Mouse (Mus musculus) heart, embryonic 12.5 days (tissue): ENCODE measurements around the gene Wdr11. TPM values are rescaled to one million over a fixed set of nuclear protein-coding genes. Genes with fewer than 3 reads are reported as not detected.

Source experiments
- ATAC-seq: fragments of 200-750 bp; cut with Nextera tagmentation; 2 replicates; pipeline ENCODE4 v1.8.0; 2017; ENCODE audit warnings: moderate TSS enrichment, moderate library complexity; ENCODE audit not compliant: insufficient number of reproducible peaks, low FRiP score
- H3K27ac ChIP-seq: fragments of 300-500 bp; sonication (generic); 2 replicates; pipeline ENCODE4 v1.5.1; 2016; ENCODE audit warnings: mild to moderate bottlenecking, moderate library complexity; ENCODE audit not compliant: poor library complexity, severe bottlenecking
- H3K27me3 ChIP-seq: fragments of 300-500 bp; sonication (generic); replicated peaks from 2 replicates; pipeline ENCODE4 v1.6.1; 2016; ENCODE audit warnings: mild to moderate bottlenecking, moderate library complexity
- H3K36me3 ChIP-seq: fragments of 300-500 bp; sonication (generic); 2 replicates; pipeline ENCODE4 v1.6.1; 2016; ENCODE audit warnings: mild to moderate bottlenecking, moderate library complexity
- H3K4me1 ChIP-seq: fragments of 300-500 bp; sonication (generic); replicated peaks from 2 replicates; pipeline ENCODE4 v1.6.1; 2016; ENCODE audit warnings: mild to moderate bottlenecking
- H3K4me2 ChIP-seq: fragments of 300-500 bp; sonication (generic); 2 replicates; pipeline ENCODE4 v1.6.1; 2016; ENCODE audit warnings: mild to moderate bottlenecking, moderate library complexity
- H3K4me3 ChIP-seq: fragments of 300-500 bp; sonication (generic); 2 replicates; pipeline ENCODE4 v1.5.1; 2016; ENCODE audit warnings: mild to moderate bottlenecking
- H3K9ac ChIP-seq: fragments of 300-500 bp; sonication (generic); 2 replicates; pipeline ENCODE4 v1.6.1; 2016; ENCODE audit warnings: mild to moderate bottlenecking, moderate library complexity
- H3K9me3 ChIP-seq: fragments of 300-500 bp; sonication (generic); replicated peaks from 2 replicates; pipeline ENCODE4 v1.6.1; 2016; ENCODE audit warnings: mild to moderate bottlenecking, moderate library complexity
- WGBS: fragments of 180-500 bp; shearing (Covaris S2); methylation state at CpG from one replicate; pipeline ENCODE4 v1.1.7; 2016; 5-methylcytosine and 5-hydroxymethylcytosine counted together
- polyA plus RNA-seq: library from polyadenylated mRNA; unstranded; fragments of >200 nt; fragmentation: Nextera tagmentation; extraction: Ambion mirVana; gene quantifications from 2 replicates; pipeline ENCODE4 v1.2.1, GENCODE M21; 2016

Gene Wdr11
- polyA plus RNA-seq, 1 experiment from 2014 or later: 35.3 TPM

GRCm38 (mm10) chr7:129653791-129654271 is 62.2 kb downstream of the Wdr11 start:
- WGBS: 15% methylated on average over 11 of the region's 11 CpGs
- Histone ChIP-seq H3K9ac (no peak overlapping the region), H3K4me1 (no peaks in the 10 kb centered on the region; the same call in 1 of the 2 replicates), H3K36me3 (no peaks in the 10 kb centered on the region), H3K27ac (no peak overlapping the region), H3K9me3 (no peaks in the 10 kb centered on the region), H3K27me3 (peaks cover 6% of the 10 kb centered on the region; the same call in 1 of the 2 replicates), H3K4me3 (no peak overlapping the region), H3K4me2 (no peak overlapping the region)
- no peak for ATAC-seq

- Histone ChIP-seq H3K4me3 (no peak overlapping the region), H3K4me2 (peak overlapping the region; percentile 17; the same call in 1 of the 2 replicates), H3K27ac (no peak overlapping the region), H3K9ac (no peak overlapping the region), H3K4me1 (no peaks in the 10 kb centered on the region; the same call in 1 of the 2 replicates), H3K9me3 (no peaks in the 10 kb centered on the region), H3K36me3 (no peaks in the 10 kb centered on the region), H3K27me3 (peaks cover 6% of the 10 kb centered on the region; the same call in 1 of the 2 replicates)
- 32% methylated on average over 12 of the region's 12 CpGs for WGBS
- no peak for ATAC-seq
Measured at GRCm38 (mm10) chr7:129654923-129655322, 63.3 kb downstream of the Wdr11 start.

- Histone ChIP-seq H3K27me3 (peaks cover 6% of the 10 kb centered on the region; the same call in 1 of the 2 replicates), H3K9ac (no peak overlapping the region), H3K36me3 (no peaks in the 10 kb centered on the region), H3K4me3 (no peak overlapping the region), H3K9me3 (no peaks in the 10 kb centered on the region), H3K4me2 (no peak overlapping the region), H3K27ac (no peak overlapping the region), H3K4me1 (no peaks in the 10 kb centered on the region; the same call in 1 of the 2 replicates)
- WGBS: 70% methylated on average over 14 of the region's 14 CpGs
- no peak for ATAC-seq
Measured at GRCm38 (mm10) chr7:129655604-129656226, 64.1 kb downstream of the Wdr11 start.

- H3K27ac ChIP-seq: no peak overlapping the region
- H3K9ac ChIP-seq: no peak overlapping the region
- H3K4me3 ChIP-seq: no peak overlapping the region
- peaks cover 6% of the 10 kb centered on the region; the same call in 1 of the 2 replicates for H3K27me3 ChIP-seq
- H3K4me1 ChIP-seq: no peaks in the 10 kb centered on the region; the same call in 1 of the 2 replicates
- no peak for ATAC-seq
- no peak overlapping the region for H3K4me2 ChIP-seq
- 79% methylated on average over 8 of the region's 8 CpGs for WGBS
- no peaks in the 10 kb centered on the region for H3K9me3 ChIP-seq
- no peaks in the 10 kb centered on the region for H3K36me3 ChIP-seq
Measured at GRCm38 (mm10) chr7:129657867-129658266, 66.2 kb downstream of the Wdr11 start.

GRCm38 (mm10) chr7:129659755-129660154 is 68.1 kb downstream of the Wdr11 start:
- no peak overlapping the region for H3K4me3 ChIP-seq
- H3K27ac ChIP-seq: no peak overlapping the region

GRCm38 (mm10) chr7:129660546-129660945 is 68.9 kb downstream of the Wdr11 start:
- no peaks in the 10 kb centered on the region for H3K9me3 ChIP-seq
- ATAC-seq: no peak
- H3K4me2 ChIP-seq: no peak overlapping the region
- H3K36me3 ChIP-seq: no peaks in the 10 kb centered on the region
- WGBS: 91% methylated on average over 9 of the region's 9 CpGs
- H3K27me3 ChIP-seq: no peaks in the 10 kb centered on the region; the same call in none of the 2 replicates
- no peak overlapping the region for H3K27ac ChIP-seq
- peaks cover 3% of the 10 kb centered on the region for H3K4me1 ChIP-seq
- no peak overlapping the region for H3K4me3 ChIP-seq
- H3K9ac ChIP-seq: no peak overlapping the region

More at GRCm38 (mm10) chr7:129659755-129660154, 68.1 kb downstream of the Wdr11 start:
- Histone ChIP-seq H3K36me3 (no peaks in the 10 kb centered on the region), H3K4me1 (peaks cover 3% of the 10 kb centered on the region), H3K4me2 (no peak overlapping the region), H3K9ac (no peak overlapping the region), H3K27me3 (no peaks in the 10 kb centered on the region; the same call in 1 of the 2 replicates), H3K9me3 (no peaks in the 10 kb centered on the region)
- no peak for ATAC-seq
- WGBS: 80% methylated on average over 8 of the region's 8 CpGs

- Histone ChIP-seq H3K36me3 (no peaks in the 10 kb centered on the region), H3K27ac (no peak overlapping the region), H3K4me1 (peaks cover 3% of the 10 kb centered on the region), H3K4me2 (no peak overlapping the region), H3K27me3 (no peaks in the 10 kb centered on the region; the same call in 1 of the 2 replicates), H3K9ac (no peak overlapping the region), H3K9me3 (no peaks in the 10 kb centered on the region), H3K4me3 (no peak overlapping the region)
- ATAC-seq: no peak
- WGBS: 72% methylated on average over 16 of the region's 16 CpGs
Measured at GRCm38 (mm10) chr7:129662051-129662789, 70.6 kb downstream of the Wdr11 start.

GRCm38 (mm10) chr7:129663781-129664505 is 72.3 kb downstream of the Wdr11 start:
- no peak for ATAC-seq
- Histone ChIP-seq H3K4me1 (peaks cover 3% of the 10 kb centered on the region), H3K4me3 (no peak overlapping the region), H3K36me3 (no peaks in the 10 kb centered on the region), H3K27ac (no peak overlapping the region), H3K27me3 (no peaks in the 10 kb centered on the region; the same call in 1 of the 2 replicates), H3K9me3 (no peaks in the 10 kb centered on the region), H3K4me2 (no peak overlapping the region), H3K9ac (no peak overlapping the region)
- WGBS: 27% methylated on average over 12 of the region's 12 CpGs

GRCm38 (mm10) chr7:129665411-129665810 is 73.7 kb downstream of the Wdr11 start:
- no peaks in the 10 kb centered on the region for H3K36me3 ChIP-seq
- ATAC-seq: no peak
- H3K9ac ChIP-seq: no peak overlapping the region
- no peak overlapping the region for H3K4me2 ChIP-seq
- 74% methylated on average over 3 of the region's 3 CpGs for WGBS
- no peak overlapping the region for H3K4me3 ChIP-seq
- no peaks in the 10 kb centered on the region for H3K9me3 ChIP-seq
- no peaks in the 10 kb centered on the region; the same call in 1 of the 2 replicates for H3K27me3 ChIP-seq
- no peak overlapping the region for H3K27ac ChIP-seq
- H3K4me1 ChIP-seq: peaks cover 3% of the 10 kb centered on the region

GRCm38 (mm10) chr7:129665921-129666320 is 74.3 kb downstream of the Wdr11 start:
- H3K9me3 ChIP-seq: no peaks in the 10 kb centered on the region
- no peak for ATAC-seq
- H3K4me2 ChIP-seq: no peak overlapping the region
- H3K27ac ChIP-seq: no peak overlapping the region
- H3K27me3 ChIP-seq: no peaks in the 10 kb centered on the region; the same call in 1 of the 2 replicates
- H3K36me3 ChIP-seq: no peaks in the 10 kb centered on the region
- 74% methylated on average over 6 of the region's 6 CpGs for WGBS
- peaks cover 3% of the 10 kb centered on the region for H3K4me1 ChIP-seq
- H3K9ac ChIP-seq: no peak overlapping the region
- no peak overlapping the region for H3K4me3 ChIP-seq

GRCm38 (mm10) chr7:129666526-129666925 is 74.9 kb downstream of the Wdr11 start:
- H3K9ac ChIP-seq: no peak overlapping the region
- H3K36me3 ChIP-seq: no peaks in the 10 kb centered on the region
- peaks cover 3% of the 10 kb centered on the region for H3K4me1 ChIP-seq
- no peak overlapping the region for H3K4me3 ChIP-seq
- H3K27ac ChIP-seq: no peak overlapping the region
- no peaks in the 10 kb centered on the region; the same call in 1 of the 2 replicates for H3K27me3 ChIP-seq
- 73% methylated on average over 2 of the region's 2 CpGs for WGBS
- ATAC-seq: no peak
- no peak overlapping the region for H3K4me2 ChIP-seq
- H3K9me3 ChIP-seq: no peaks in the 10 kb centered on the region
